Mouse (Mus musculus): Measurements from ENCODE around the gene Med26. TPM values are rescaled to one million over a fixed set of nuclear protein-coding genes. Genes with fewer than 3 reads are reported as not detected.
A peak's percentile ranks its signal among the peaks of the same experiment; 100 is the strongest.

The Med26 gene
- polyA plus RNA-seq, 1 experiment: 16.5 TPM

- peak; percentile 17 for DNase-seq (ENCODE audit: low read depth)
- TF ChIP-seq CTCF (IDR thresholded peaks at IDR 0.05; ENCODE audit: borderline replicate concordance, extremely low read depth, insufficient read depth, insufficient read length): no peak
- TF ChIP-seq POLR2A (IDR thresholded peaks at IDR 0.05; ENCODE audit: borderline replicate concordance, extremely low read depth, insufficient read depth, insufficient read length, poor library complexity, severe bottlenecking): no peak
Measured at GRCm38 (mm10) chr8:72573450-72573849, 25.4 kb upstream of the Med26 start.

GRCm38 (mm10) chr8:72572507-72572906 lies 24.4 kb upstream of the Med26 start:
- TF ChIP-seq CTCF (IDR thresholded peaks at IDR 0.05; ENCODE audit: borderline replicate concordance, extremely low read depth, insufficient read depth, insufficient read length) (no peak), POLR2A (IDR thresholded peaks at IDR 0.05; ENCODE audit: borderline replicate concordance, extremely low read depth, insufficient read depth, insufficient read length, poor library complexity, severe bottlenecking) (no peak)
- DNase-seq (ENCODE audit: low read depth): no peak

DNA sequence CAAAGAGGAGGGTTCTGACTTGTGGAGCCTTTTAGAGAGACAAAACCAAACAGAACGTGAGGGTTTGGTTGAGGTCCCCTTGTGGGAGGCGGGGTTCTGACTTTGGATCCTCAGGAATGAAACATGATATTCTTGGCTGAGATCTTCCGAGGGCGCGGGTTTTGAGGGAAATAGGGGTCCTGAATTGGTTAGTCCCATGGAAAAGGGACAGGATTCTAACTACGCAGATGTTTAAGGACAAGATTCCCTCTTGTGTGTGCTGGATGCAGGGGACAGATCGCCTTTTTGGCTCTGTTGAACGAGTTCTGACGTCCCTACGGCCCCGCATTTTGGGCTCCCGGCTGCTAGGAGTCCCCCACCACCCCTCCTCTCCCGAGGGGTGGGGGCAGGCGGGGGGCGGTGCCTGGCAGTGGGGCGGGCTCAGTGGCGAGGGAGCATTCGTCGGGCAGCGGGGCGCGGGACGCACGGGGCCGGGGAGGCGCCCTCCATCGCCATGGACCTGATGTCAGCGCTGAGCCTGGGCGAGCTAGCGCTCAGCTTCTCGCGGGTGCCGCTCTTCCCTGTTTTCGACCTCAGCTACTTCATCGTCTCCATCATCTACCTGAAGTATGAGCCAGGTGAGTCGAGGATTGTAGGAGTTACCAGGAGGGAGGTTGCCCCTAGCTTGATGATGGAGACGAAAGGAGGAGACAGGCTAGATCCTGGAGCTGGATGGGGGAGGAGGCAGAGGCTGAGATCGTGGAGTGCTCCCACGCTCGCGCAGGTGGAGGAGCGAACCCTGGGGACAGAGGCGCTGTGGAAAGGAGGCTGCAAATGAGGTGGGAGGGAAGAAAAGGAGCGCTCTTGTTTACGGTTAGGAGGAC lies 23.8 kb upstream of the Med26 start, which contains the start of gene Tmem38a:
Gene Tmem38a (plus strand): TSS at position 445 of the 863 bp plus-strand sequence.
- peak; percentile 53; the same call in 1 of the 2 replicates for TF ChIP-seq POLR2A (IDR thresholded peaks at IDR 0.05; ENCODE audit: borderline replicate concordance, extremely low read depth, insufficient read depth, insufficient read length, poor library complexity, severe bottlenecking)
- no peak for TF ChIP-seq CTCF (IDR thresholded peaks at IDR 0.05; ENCODE audit: borderline replicate concordance, extremely low read depth, insufficient read depth, insufficient read length)
- DNase-seq (ENCODE audit: low read depth): peak; percentile 76

DNA sequence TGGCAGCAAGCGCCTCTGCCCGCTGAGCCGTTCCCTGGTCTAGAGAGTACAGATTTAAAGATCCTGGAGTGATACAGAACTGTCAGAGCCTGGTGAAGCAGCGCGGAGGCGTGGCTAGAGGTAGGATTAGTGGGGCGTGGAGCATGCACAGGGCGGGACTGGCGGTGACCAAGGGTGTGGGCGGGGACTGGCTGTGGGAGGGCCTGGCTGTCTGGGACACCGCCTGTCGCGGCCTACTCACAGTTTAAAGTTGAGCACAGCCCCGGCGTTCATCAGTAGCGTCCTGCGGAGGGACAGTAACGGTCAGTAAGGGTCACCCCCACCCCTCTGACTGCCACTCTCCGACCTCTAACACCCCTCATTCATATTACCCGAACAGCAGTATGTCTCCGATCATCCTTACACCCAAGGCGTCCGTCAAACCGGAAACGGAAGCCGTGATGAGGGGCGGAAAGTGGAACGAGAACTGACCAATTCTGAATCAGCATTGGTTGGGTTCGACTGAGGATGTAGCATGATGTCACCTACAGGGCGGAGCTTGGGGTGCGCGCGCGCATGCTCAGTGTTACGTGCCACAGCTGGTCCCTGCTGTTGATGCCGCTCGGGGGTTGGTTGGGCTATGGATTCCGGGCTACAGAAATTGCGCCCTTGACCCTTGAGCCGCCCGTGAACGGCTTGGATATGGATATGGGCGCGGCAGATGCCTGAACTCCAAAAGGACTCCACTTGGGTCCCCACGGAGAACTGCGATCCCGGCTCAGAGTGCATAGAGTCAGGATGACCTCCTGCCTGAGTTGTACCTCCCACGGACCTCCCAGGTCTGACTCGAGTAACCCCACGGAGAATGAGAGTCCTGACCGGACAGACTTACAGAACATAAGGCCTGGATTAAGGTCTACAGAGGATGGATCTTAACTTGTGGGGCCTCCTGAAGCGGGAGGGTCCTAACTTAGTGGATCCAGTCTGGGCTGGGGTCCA lies 22.9 kb upstream of the Med26 start, which contains the start of gene Smim7:
Gene Smim7 (minus strand): TSS at position 456 of the 978 bp plus-strand sequence.
- DNase-seq (ENCODE audit: low read depth): peak; percentile 99
- no peak for TF ChIP-seq CTCF (IDR thresholded peaks at IDR 0.05; ENCODE audit: borderline replicate concordance, extremely low read depth, insufficient read depth, insufficient read length)
- 0 out of 2 replicates have a peak, but pooled peaks have one; percentile 29 for TF ChIP-seq POLR2A (IDR thresholded peaks at IDR 0.05; ENCODE audit: borderline replicate concordance, extremely low read depth, insufficient read depth, insufficient read length, poor library complexity, severe bottlenecking)

DNA sequence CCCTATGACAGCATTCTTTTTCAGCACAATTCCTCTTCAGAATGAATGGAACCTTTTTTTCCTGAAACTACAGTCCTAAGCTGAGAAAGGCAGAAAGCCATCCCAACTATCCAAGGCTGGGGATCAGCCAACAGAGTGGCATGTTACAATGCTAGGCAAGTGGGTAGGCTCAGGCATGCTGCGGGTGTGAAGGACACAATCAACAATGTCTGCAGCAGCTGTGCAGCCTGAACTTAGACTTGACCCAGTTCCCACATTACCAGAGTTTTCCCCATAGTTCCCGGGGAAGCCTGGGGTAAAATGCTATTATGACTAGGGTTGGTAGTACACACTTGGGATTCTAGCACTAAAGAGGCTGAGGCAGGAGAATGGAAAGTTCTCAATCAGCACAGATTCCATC lies 17.9 kb upstream of the Med26 start:
- TF ChIP-seq CTCF (IDR thresholded peaks at IDR 0.05; ENCODE audit: borderline replicate concordance, extremely low read depth, insufficient read depth, insufficient read length) (no peak), POLR2A (IDR thresholded peaks at IDR 0.05; ENCODE audit: borderline replicate concordance, extremely low read depth, insufficient read depth, insufficient read length, poor library complexity, severe bottlenecking) (no peak)
- DNase-seq (ENCODE audit: low read depth): no peak

- TF ChIP-seq CTCF (IDR thresholded peaks at IDR 0.05; ENCODE audit: borderline replicate concordance, extremely low read depth, insufficient read depth, insufficient read length) (no peak), POLR2A (IDR thresholded peaks at IDR 0.05; ENCODE audit: borderline replicate concordance, extremely low read depth, insufficient read depth, insufficient read length, poor library complexity, severe bottlenecking) (no peak)
- no peak for DNase-seq (ENCODE audit: low read depth)
Measured at GRCm38 (mm10) chr8:72561111-72561689, 13.1 kb upstream of the Med26 start.

DNA sequence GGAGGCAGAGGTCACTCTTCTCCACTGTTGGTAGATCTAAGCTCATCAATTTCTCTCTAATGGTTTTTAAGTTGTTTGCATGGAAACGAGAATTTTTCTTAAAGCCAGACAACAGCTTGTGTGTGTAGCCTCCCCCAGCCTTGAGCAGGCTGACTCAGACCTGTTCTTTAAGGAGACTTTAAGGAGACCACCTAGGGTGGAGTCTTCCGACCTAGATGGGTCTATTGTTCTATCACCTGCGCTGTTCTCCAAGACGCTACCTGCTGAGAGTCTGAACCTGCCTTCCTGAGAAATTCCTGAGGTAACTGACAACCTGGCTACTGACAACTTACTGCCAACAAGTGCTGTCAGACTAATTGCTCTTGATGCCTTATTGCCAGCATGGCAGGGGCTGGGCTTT lies 7.7 kb upstream of the Med26 start:
- DNase-seq (ENCODE audit: low read depth): no peak
- TF ChIP-seq POLR2A (IDR thresholded peaks at IDR 0.05; ENCODE audit: borderline replicate concordance, extremely low read depth, insufficient read depth, insufficient read length, poor library complexity, severe bottlenecking): no peak
- no peak for TF ChIP-seq CTCF (IDR thresholded peaks at IDR 0.05; ENCODE audit: borderline replicate concordance, extremely low read depth, insufficient read depth, insufficient read length)

GRCm38 (mm10) chr8:72549314-72549892 lies 1.3 kb upstream of the Med26 start:
- peak; percentile 54 for DNase-seq (ENCODE audit: low read depth)
- no peak for TF ChIP-seq POLR2A (IDR thresholded peaks at IDR 0.05; ENCODE audit: borderline replicate concordance, extremely low read depth, insufficient read depth, insufficient read length, poor library complexity, severe bottlenecking)
- no peak for TF ChIP-seq CTCF (IDR thresholded peaks at IDR 0.05; ENCODE audit: borderline replicate concordance, extremely low read depth, insufficient read depth, insufficient read length)

GRCm38 (mm10) chr8:72548644-72549313 lies 709 bp upstream of the Med26 start:
- TF ChIP-seq CTCF (IDR thresholded peaks at IDR 0.05; ENCODE audit: borderline replicate concordance, extremely low read depth, insufficient read depth, insufficient read length): no peak
- DNase-seq (ENCODE audit: low read depth): no peak

GRCm38 (mm10) chr8:72547122-72547801 lies 808 bp downstream of the Med26 start:
- DNase-seq (ENCODE audit: low read depth): peak; percentile 4
- TF ChIP-seq CTCF (IDR thresholded peaks at IDR 0.05; ENCODE audit: borderline replicate concordance, extremely low read depth, insufficient read depth, insufficient read length) (no peak), POLR2A (IDR thresholded peaks at IDR 0.05; ENCODE audit: borderline replicate concordance, extremely low read depth, insufficient read depth, insufficient read length, poor library complexity, severe bottlenecking) (no peak)
